Mouse (Mus musculus) kidney, adult 11 months (tissue): ENCODE measurements around the gene Heatr5b.
A peak's percentile ranks its signal among the peaks of the same experiment; 100 is the strongest.
"Not testable (repeated sequence)": the region's sequence is repeated elsewhere in the genome, so short reads cannot be mapped to it uniquely, and the experiment has no call there.

Experiments used
- DNase-seq: peaks from one replicate; pipeline ENCODE4 v3.0.0; 2022

Heatr5b gene

GRCm38 (mm10) chr17:78834856-78835835 is at the start of gene Heatr5b, which contains the start of gene Gpatch11:
Gene Heatr5b, minus strand, starts transcription at chr17:78835364.
Gene Gpatch11, plus strand, starts transcription at chr17:78835567.
- DNase-seq: peak; percentile 97

DNA sequence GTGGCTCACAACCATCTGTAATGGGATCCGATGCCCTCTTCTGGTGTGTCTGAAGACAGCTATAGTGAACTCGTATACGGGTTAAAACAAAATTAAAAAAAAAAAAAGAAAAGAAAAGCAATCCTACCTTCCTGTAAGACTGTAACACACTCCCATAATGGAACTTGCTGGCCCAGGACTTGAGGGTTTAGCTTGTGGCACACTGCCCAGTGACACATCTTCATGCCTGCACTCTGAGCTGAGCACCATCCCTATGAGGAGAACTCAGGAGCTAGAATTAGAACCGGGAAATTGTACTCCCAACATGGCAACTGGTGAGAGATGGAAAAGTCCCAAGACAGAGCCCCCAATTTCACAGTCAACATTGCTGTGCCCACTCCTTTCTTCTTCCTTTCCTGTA is 48.1 kb upstream of the Heatr5b start:
- DNase-seq: no peak

GRCm38 (mm10) chr17:78882401-78883112 is 47.4 kb upstream of the Heatr5b start, which contains the start of gene Eif2ak2:
Gene Eif2ak2, minus strand, starts transcription at chr17:78882573.
- DNase-seq: peak; percentile 89

DNA sequence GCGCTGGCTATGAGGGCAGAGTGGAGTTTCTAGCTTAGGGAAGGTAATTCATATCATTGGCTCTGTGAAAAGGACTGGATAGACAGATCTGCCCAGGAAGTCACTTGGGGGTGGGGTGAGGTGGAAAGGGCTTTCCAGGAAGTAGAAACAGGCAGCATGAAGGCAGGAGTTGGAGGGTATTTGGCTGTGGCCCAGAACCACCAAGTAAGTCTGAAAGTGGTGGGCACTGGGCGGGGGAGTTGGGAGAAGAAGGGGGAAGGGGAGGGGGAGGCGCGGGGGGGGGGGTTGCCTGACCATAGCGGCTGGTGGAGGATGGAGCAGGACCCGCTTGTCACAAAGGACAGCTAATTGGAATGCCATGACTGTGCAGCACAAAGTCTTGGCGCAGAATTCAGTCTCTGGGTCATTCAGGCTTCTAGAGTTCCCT is 46.7 kb upstream of the Heatr5b start:
- peak; percentile 16 for DNase-seq

DNA sequence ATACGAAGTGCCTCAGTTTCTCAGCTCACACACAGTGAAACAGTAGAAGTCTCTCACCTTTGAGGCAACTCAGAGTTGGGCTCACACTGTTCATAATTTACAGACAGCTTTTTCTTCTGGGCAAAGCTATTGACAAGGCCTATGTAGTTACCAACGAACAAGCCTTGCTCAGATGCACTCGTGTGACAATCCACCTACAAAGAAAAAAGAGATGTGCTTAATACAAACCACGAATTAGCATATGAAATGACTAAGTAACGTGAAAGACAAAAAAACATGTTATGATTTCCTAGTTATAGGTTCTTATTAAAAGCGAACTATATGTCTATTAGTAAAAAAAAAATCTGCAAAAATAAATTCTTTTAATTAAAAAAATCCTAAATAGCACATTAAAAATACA is 38.7 kb upstream of the Heatr5b start:
- DNase-seq: no peak

DNA sequence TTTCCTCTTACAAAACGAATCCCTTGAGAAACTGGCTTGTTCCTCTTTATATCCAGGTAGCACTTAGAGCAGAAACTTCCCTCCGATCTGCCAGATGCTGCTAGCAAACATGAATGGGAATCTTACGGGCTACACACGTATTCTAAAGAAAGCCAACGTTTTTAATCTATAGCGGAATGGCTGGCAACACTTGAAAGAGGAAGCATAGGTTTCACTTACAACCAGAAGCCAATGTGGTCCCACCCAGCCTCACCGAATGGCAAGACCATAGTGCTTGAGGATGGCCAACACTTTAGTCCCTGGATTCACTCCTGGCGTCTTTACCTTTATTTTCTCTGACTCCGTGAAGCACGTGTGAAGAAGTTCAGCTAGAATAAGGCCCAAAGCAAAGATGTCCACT is 21.1 kb upstream of the Heatr5b start:
- no peak for DNase-seq

DNA sequence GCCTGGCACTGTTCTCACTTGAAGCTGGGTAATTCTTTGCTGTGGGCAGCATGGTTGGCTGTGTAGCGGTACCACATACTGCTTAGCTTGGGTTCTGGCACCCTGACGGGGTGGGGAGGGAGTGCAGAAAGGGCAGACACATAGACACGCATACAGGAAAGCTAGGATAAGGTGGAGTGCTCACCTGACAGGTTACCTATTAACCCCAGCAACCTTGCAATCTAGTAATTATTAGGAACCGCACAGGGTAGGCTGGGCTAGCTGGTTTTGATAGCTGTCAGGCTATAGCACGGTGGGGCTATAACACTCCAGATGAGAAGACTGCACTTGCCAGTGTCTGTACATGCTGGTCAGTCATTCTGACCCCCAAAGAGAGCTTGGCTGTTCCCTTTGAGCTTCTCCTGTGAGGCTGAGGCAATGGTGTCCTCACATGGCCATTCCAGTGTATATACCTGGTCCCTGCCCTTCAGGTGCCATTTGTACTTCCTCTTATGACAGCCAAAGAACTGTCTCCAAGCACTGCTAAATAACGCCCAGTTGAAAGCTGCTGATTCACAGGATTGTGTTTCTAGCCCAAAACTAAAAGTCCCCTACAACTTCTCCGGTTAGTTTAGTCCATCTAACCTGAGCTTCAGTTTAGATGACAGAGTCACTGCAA is 7.2 kb upstream of the Heatr5b start:
- no peak for DNase-seq

DNA sequence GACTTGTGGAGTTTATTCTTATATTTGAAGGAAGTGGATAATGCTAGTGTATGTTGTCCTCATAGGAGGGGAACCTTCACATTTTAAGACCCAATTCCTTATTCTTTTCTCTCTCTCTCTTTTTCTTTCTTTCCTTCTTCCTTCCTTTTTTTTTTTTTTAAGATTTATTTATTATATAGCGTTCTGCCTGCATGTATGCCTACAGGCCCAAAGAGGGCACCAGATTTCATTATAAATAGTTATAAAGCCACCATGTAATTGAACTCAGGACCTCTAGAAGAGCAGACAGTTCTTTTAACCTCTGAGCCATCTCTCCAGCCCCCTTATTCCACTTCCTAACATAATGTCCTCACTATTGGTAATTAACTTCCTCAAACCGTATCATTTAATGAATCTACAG is 892 bp upstream of the Heatr5b start:
- no peak for DNase-seq

GRCm38 (mm10) chr17:78824346-78824745 is 10.8 kb downstream of the Heatr5b start:
- no peak for DNase-seq

DNA sequence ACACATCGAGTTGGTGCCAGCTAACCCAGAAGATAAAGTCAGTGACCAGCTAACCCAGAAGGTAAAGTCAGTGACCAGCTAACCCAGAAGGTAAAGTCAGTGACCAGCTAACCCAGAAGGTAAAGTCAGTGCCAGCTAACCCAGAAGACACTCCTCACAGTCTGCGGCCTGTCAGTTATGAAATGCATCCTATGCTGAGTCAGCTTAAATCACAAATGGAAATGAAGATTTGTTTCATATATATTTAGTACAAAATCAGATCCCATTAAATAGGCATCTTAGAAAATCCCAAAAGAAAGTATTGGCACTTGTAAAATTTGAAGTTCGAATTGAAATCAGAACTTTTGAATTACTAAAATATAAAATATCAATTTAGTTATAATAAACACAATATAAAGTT is 25.6 kb downstream of the Heatr5b start:
- DNase-seq: no peak

GRCm38 (mm10) chr17:78809019-78809418 is 26.1 kb downstream of the Heatr5b start:
- no peak for DNase-seq

- DNase-seq: no peak
These were observed 37.9 kb downstream of the Heatr5b start for GRCm38 (mm10) chr17:78797222-78797621.

- DNase-seq: no peak
These were observed 40.8 kb downstream of the Heatr5b start for GRCm38 (mm10) chr17:78794390-78794789.

DNA sequence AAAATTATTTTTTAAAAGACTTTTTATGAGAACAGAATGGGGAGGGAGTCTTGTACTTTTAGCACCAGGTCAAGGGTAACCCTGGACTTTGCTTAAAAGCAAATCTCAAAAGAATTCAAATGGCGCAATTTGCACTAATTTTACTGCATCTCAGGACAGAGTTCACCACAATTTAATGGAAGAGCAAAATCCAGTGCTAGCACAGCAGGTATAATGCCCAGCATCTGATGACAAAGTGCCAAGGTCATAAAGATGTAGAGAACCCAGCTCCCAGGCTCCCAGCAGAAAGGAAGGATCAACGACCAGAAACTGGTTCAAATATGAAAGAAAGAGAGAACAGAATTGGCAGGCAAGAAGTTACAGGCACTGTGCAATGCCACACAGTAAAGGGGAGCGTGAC is 43.0 kb downstream of the Heatr5b start:
- DNase-seq: no peak

DNA sequence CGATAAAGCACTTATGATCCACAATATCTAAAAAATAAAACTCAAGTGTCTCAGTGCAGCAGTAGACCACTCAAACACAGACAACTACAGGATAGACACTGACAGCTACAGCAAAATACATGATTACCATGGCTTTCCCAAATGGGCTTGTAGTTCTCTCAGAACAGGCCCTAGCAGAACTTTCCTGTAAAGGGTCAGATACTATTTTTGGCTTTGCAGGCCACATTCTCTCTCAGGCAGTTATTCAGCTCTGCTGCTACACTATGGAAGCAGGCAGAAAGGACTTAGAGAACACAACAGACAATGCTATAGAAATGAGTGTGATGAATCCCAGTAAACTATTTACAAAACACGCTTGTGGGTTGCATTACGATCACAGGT is 43.5 kb downstream of the Heatr5b start:
- DNase-seq: no peak

GRCm38 (mm10) chr17:78791068-78791689 is 44.0 kb downstream of the Heatr5b start:
- no peak for DNase-seq

GRCm38 (mm10) chr17:78788273-78788672 is 46.9 kb downstream of the Heatr5b start:
- not testable (repeated sequence) for DNase-seq

DNA sequence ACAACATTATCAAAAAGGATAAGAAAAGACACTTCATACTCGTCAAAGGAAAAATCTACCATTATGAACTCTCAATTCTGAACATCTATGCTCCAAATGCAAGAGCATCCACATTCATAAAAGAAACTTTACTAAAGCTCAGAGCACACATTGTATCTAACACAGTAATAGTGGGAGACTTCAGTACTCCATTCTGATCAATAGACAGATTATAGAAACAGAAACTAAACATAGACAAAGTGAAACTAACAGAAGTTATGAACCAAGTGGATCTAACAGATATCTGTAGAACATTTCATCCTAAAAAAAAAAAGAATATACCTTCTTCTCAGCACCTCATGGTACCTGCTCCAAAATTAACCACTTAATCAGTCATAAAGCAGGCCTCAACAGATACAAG is 56.4 kb downstream of the Heatr5b start:
- no peak for DNase-seq

- no peak for DNase-seq
These were observed 62.8 kb downstream of the Heatr5b start for GRCm38 (mm10) chr17:78772317-78772716.

DNA sequence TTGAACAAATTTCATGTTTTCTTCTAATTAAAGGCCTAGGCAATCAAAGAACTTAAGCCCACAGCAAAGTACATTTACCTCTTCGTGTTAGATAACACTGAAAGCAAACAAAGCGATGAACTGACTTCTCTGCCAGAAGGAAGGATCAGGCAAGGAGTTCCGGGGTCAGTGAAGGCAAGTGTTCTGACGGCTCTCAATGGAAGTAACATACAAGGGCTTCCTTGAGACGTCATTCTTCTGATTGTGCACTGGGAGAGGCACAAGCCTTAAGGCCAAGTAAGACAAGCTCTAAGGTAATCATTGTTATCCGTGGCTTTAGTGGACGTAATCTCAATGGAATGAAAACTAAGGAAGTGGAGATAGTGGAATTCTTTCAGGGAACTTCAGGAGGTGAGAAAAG is 64.2 kb downstream of the Heatr5b start:
- no peak for DNase-seq

DNA sequence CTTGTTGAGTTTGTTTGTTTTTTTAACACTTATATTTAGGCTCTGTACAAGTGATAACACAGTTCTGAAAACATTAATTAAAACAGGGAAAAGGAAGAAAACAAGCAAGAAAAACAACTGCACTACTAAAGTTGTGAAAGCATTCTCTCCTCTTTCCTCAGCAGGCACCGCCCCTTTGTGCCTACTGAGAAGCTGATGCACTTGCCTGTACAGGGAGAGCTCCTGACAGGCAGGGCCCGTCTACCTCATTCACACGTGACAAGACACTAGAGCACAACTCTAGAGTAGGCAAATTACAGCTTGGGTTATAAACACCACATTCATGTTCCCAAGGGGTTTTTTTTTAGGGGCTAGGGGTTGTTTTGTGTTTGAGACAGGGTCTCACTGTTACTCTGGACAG is 65.8 kb downstream of the Heatr5b start:
- no peak for DNase-seq

- no peak for DNase-seq
These were observed 66.2 kb downstream of the Heatr5b start for GRCm38 (mm10) chr17:78768937-78769336.

DNA sequence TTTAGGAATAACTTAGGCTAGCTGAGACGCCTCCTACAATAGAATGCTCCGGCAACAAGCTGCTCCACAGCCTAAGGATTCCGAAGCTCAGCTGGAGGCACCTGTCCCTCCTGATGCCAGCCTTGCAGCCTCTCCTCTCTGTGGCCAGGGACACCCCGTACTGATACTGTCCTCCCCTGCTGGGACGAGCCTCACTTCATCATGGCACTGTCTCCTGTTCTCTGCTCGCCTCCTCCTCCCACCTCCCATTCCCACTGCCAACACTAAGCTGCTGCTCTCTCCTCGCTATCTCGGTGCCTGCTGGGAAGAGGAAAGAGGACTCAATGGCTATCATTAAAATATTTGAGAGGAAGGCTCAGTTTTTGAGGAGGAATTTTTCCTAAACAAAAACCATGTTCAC is 67.6 kb downstream of the Heatr5b start:
- DNase-seq: no peak
